Mouse (Mus musculus) cortical plate, adult 2 months (tissue): ENCODE measurements around the gene Dido1.

Experiments used
- CTCF ChIP-seq: fragments of 200-500 bp; IDR thresholded peaks from 2 replicates; pipeline ENCODE4 v1.5.1; 2011; ENCODE audit warnings: mild to moderate bottlenecking, control low read depth, low read length; ENCODE audit not compliant: insufficient read depth; ENCODE audit errors: extremely low read depth
- POLR2A ChIP-seq: fragments of 200-500 bp; IDR thresholded peaks from 2 replicates; pipeline ENCODE4 v1.6.1; 2011; ENCODE audit warnings: mild to moderate bottlenecking, low read length, control low read depth; ENCODE audit not compliant: insufficient read depth; ENCODE audit errors: extremely low read depth

GRCm38 (mm10) chr2:180724585-180725413, 15.0 kb upstream of the Dido1 start, which contains the start of gene Slc17a9:
- TF ChIP-seq CTCF: no peak
- TF ChIP-seq POLR2A: no peak
